Mouse (Mus musculus) forebrain, embryonic 15.5 days (tissue): ENCODE measurements around the gene Orai3. TPM values are rescaled to one million over a fixed set of nuclear protein-coding genes. Genes with fewer than 3 reads are reported as not detected.

Experiments used
- ATAC-seq: fragments of 200-750 bp; cut with Nextera tagmentation; replicated peaks from 2 replicates; pipeline ENCODE4 v1.8.0; 2017; ENCODE audit warnings: mild to moderate bottlenecking, moderate TSS enrichment, moderate library complexity
- H3K27ac ChIP-seq: fragments of 300-500 bp; sonication (generic); replicated peaks from 2 replicates; pipeline ENCODE4 v1.5.1; 2015; ENCODE audit warnings: mild to moderate bottlenecking, inconsistent platforms
- H3K27me3 ChIP-seq: fragments of 300-500 bp; sonication (generic); 2 replicates; pipeline ENCODE4 v1.6.1; 2015; ENCODE audit warnings: inconsistent platforms
- H3K36me3 ChIP-seq: fragments of 300-500 bp; sonication (generic); 2 replicates; pipeline ENCODE4 v1.6.1; 2015; ENCODE audit warnings: mild to moderate bottlenecking, inconsistent platforms
- H3K4me1 ChIP-seq: fragments of 300-500 bp; sonication (generic); 2 replicates; pipeline ENCODE4 v1.6.1; 2015; ENCODE audit warnings: inconsistent platforms
- H3K4me2 ChIP-seq: fragments of 300-500 bp; sonication (generic); replicated peaks from 2 replicates; pipeline ENCODE4 v1.6.1; 2015; ENCODE audit warnings: mild to moderate bottlenecking, inconsistent platforms
- H3K4me3 ChIP-seq: fragments of 300-500 bp; sonication (generic); 2 replicates; pipeline ENCODE4 v1.5.1; 2015; ENCODE audit warnings: mild to moderate bottlenecking, inconsistent platforms
- H3K9ac ChIP-seq: fragments of 300-500 bp; sonication (generic); replicated peaks from 2 replicates; pipeline ENCODE4 v1.6.1; 2015; ENCODE audit warnings: mild to moderate bottlenecking, inconsistent platforms
- H3K9me3 ChIP-seq: fragments of 300-500 bp; sonication (generic); 2 replicates; pipeline ENCODE4 v1.6.1; 2016; ENCODE audit warnings: inconsistent platforms
- WGBS: fragments of 180-500 bp; shearing (Covaris S2); methylation state at CpG from one replicate; pipeline ENCODE4 v1.1.7; 2015; ENCODE audit warnings: mixed read lengths; 5-methylcytosine and 5-hydroxymethylcytosine counted together
- polyA plus RNA-seq: library from polyadenylated mRNA; unstranded; fragments of >200 nt; fragmentation: Nextera tagmentation; extraction: Ambion mirVana; gene quantifications from 2 replicates; pipeline ENCODE4 v1.2.1, GENCODE M21; 2015

The Orai3 gene
- polyA plus RNA-seq, 1 experiment from 2014 or later, result 8.7 TPM

DNA sequence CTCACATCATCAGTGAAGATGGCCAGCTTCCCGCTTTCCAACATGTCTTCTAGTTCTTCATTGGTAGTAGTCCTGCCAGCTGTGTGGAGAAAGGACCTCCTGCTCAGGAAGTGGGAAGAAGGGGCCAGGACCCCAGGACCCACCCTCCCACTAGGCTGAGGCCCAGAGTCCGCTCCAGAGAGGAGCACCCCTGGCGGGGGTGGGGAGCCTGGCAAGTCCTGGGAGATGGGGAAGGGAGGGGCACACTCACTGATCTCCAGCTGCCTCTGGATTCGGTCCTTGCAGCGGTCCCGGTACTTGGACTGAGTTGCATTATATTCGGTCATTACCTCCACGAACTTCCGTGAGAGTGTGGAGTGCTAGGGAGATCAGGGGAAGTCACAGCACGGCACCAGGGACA is 41.0 kb downstream of the Orai3 start:
- peaks cover 35% of the 10 kb centered on the region for H3K36me3 ChIP-seq
- no peak overlapping the region for H3K27ac ChIP-seq
- no peak for ATAC-seq
- H3K4me3 ChIP-seq, result no peak overlapping the region
- WGBS, result 76% methylated on average over 10 of the region's 10 CpGs
- H3K9me3 ChIP-seq, result no peaks in the 10 kb centered on the region
- H3K9ac ChIP-seq, result no peak overlapping the region
- H3K4me1 ChIP-seq, result peaks cover 15% of the 10 kb centered on the region
- H3K27me3 ChIP-seq, result no peaks in the 10 kb centered on the region
- H3K4me2 ChIP-seq, result no peak overlapping the region

DNA sequence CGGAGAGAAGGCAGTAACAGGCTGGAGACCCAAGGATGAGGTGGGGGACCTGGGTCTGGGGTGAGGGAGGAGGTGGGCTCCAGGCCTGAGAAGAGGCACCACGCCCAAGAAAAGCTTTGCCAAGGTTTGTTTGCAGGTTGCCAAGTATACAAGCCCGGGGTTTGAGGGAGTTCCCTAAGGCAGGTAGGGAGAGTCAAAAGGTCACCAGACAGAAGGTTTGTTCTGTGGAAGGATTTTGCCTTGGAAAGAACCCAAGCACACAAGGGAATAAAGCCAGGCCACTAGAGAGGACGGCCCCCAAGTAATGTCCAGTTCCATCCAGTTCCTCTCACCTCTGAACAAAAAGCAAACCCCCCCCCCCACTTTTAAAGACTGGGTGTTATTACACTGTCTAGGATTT is 41.6 kb downstream of the Orai3 start:
- no peak for ATAC-seq
- Histone ChIP-seq H3K4me3 (no peak overlapping the region), H3K36me3 (peaks cover 34% of the 10 kb centered on the region), H3K27me3 (no peaks in the 10 kb centered on the region), H3K9me3 (no peaks in the 10 kb centered on the region), H3K4me1 (peaks cover 15% of the 10 kb centered on the region), H3K27ac (no peak overlapping the region), H3K4me2 (no peak overlapping the region), H3K9ac (no peak overlapping the region)
- 88% methylated on average over 4 of the region's 4 CpGs for WGBS

DNA sequence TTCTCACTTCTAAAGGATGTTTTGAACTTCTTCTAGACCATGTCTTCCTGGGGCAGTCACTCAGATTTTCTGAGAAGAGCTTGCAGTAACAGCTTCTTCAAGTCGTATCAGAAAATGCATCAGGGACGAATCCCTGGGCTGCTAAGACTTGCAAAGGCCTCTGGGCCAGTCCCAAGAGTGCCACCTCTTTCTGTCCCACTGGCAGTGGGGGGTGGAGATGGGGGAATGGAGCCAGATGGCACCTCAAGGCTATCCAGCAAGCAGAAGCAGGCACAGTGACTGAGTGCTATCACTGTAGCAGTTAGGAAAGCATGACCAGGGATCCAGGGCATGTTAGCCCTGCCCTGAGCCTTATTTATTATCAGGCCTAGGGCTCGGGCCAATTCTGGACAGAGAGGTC is 42.7 kb downstream of the Orai3 start:
- Histone ChIP-seq H3K9ac (no peak overlapping the region), H3K4me3 (no peak overlapping the region), H3K27ac (no peak overlapping the region), H3K27me3 (no peaks in the 10 kb centered on the region), H3K4me2 (no peak overlapping the region), H3K9me3 (no peaks in the 10 kb centered on the region), H3K4me1 (peaks cover 15% of the 10 kb centered on the region), H3K36me3 (peaks cover 34% of the 10 kb centered on the region)
- ATAC-seq, result no peak
- WGBS, result 90% methylated on average over 3 of the region's 3 CpGs

DNA sequence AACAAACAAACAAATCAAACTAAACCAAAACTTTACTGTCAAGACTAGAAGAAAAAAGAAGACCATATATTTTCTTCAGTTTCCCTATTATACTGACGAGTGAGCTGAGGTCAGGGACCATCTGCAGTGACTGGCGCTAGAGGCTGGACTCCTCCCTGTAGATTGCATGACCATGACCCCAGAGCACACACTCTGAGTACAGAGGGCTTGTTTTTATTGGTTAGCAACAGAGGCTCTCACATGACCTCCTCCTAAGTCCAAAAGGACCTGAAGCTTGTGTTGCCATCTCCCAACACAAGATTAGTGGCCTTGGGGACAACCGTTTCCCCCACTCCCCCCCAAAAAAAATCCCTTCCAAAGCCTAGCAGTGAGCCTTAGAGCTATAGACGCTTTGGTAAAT is 44.2 kb downstream of the Orai3 start:
- Histone ChIP-seq H3K9me3 (no peaks in the 10 kb centered on the region), H3K27me3 (no peaks in the 10 kb centered on the region), H3K4me3 (no peak overlapping the region), H3K36me3 (peaks cover 31% of the 10 kb centered on the region), H3K9ac (no peak overlapping the region), H3K4me1 (peaks cover 15% of the 10 kb centered on the region), H3K4me2 (no peak overlapping the region; the same call in 1 of the 2 replicates), H3K27ac (peak overlapping the region; percentile 72)
- ATAC-seq, result no peak
- whole genome bisulfite sequencing, result 74% methylated on average over 4 of the region's 4 CpGs

DNA sequence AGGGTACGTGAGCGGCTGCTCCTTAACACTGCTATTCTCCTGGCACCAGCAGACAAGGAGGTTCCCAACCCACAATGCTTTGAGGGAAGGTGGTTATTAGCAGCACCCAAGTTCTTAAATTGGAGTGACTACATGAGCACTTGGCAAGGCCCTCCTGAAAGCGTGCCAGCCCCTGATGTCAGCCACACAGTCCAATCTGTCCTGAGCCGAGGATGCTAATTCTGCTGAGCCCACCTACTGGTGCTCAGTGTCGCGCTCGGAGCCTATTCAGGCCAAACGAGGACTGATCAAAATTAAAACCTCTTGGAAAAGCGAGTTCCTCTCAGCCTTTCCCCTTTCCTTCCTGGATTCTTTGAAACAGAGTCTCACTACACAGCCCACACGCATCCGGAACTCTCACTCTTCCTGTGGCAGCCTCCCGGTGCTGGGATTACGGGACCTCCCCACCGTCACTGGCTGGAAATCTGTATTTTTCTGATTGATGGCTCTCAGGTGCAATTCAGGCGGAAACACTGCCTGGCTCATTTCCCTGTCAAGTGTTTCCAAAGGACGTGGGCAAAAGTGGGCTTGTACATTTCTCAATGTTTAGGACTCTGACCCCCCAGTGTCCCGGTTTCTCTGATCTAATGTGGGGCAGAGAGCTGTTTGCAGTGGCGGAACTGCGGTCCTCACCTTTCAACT is 44.8 kb downstream of the Orai3 start:
- no peaks in the 10 kb centered on the region for H3K9me3 ChIP-seq
- H3K9ac ChIP-seq, result no peak overlapping the region
- no peaks in the 10 kb centered on the region for H3K27me3 ChIP-seq
- H3K4me2 ChIP-seq, result no peak overlapping the region; the same call in 1 of the 2 replicates
- no peak overlapping the region for H3K4me3 ChIP-seq
- H3K4me1 ChIP-seq, result peaks cover 15% of the 10 kb centered on the region
- ATAC-seq, result peak; percentile 89
- peaks cover 31% of the 10 kb centered on the region for H3K36me3 ChIP-seq
- peak overlapping the region; percentile 72 for H3K27ac ChIP-seq
- 49% methylated on average over 19 of the region's 19 CpGs for WGBS

DNA sequence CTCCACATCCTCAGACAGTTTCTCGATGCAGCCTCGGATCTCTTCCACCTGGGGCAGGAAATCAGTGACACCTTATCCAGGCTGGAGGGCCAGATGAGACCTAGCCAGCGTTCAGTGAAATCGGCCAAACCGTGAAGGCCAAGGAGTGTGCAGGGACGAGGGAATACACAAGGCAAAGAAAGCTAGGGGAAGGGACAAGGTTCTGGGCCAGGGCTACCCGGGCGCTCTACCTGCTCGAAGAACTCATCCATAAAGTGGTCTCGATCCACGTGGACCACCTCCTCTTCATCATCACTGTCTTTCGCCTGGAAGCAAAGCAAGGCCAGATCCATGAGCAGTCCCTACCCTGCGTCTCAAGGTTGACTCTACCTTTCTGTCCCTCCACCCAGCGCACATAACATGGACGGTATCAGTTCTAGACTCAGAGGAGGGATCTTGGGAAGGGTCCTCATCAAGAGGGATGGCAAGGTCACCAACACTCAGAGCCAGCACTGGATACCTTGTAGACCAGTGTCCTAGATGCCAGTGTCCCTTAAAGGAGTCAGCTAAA is 45.6 kb downstream of the Orai3 start:
- Histone ChIP-seq H3K9ac (no peak overlapping the region), H3K27me3 (no peaks in the 10 kb centered on the region), H3K36me3 (peaks cover 24% of the 10 kb centered on the region), H3K4me2 (no peak overlapping the region), H3K4me1 (peaks cover 15% of the 10 kb centered on the region), H3K27ac (peak overlapping the region; percentile 72), H3K9me3 (no peaks in the 10 kb centered on the region), H3K4me3 (no peak overlapping the region)
- WGBS, result 95% methylated on average over 15 of the region's 15 CpGs
- no peak for ATAC-seq

DNA sequence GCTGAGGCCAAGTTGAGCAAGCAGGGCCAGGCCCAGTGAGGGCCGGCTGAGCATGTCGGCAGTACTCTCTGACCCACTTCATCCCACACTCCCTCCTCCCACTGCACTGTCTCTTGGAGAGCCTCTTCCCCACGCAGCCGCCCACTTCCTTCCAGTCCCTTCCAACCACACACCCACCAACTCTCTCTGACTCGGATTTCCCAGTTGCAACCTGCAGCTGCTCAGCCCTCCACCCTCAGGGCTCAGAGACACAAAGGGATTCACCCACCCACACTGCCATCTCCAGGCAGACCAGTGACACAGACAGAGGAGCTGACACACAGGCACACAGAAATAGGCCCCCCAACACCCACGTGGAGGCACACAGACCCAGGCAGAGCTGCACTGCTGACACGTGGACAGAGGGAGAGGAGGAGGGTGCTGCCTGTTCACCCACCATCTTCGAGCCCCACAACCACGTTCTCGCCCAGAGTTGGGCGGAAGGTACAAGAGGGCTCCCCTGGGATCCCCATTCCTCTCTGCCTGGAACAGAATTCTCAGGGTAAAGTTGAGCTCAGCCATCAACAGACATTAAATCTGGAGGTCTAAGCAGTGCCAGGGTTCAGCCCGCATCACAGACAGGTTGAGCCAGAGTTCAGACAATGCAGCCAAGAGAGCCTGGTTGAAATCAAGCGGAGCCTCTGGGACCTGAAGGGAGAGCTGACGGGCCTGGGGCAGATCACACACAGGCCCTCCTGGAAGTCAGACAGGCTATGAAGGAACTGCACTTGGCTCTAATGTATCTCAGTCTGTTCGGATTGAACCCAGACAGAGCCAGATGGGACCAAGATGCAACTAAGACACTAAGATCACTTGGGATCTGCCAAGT is 46.6 kb downstream of the Orai3 start:
- Histone ChIP-seq H3K4me2 (no peak overlapping the region), H3K36me3 (peaks cover 14% of the 10 kb centered on the region), H3K27ac (0 out of 2 replicates have a peak overlapping the region, but pooled peaks have one; percentile 21), H3K4me3 (no peak overlapping the region), H3K4me1 (peaks cover 15% of the 10 kb centered on the region), H3K9me3 (no peaks in the 10 kb centered on the region), H3K27me3 (no peaks in the 10 kb centered on the region), H3K9ac (no peak overlapping the region)
- no peak for ATAC-seq
- 72% methylated on average over 15 of the region's 15 CpGs for WGBS

DNA sequence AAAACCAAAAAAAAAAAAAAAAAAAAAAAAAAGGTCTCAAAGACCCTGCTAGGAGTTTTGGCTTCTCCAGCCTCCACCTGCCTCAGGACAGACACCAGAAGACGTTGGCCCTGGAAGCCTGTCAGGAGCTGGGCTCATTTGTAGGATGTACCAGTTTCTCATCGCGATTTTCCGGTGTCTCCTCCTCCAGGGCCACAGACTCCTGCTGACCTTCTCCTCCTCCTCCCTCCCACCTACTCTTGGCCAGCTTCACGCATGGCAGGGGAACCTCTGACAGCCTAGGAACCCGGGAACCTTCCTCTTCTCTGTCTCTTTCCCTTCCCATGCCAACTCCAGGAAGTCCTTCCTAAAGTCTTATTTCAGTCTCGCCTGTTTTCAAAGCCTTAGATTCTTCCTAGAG is 47.4 kb downstream of the Orai3 start:
- no peak overlapping the region for H3K27ac ChIP-seq
- H3K4me3 ChIP-seq, result no peak overlapping the region
- ATAC-seq, result no peak
- no peak overlapping the region for H3K4me2 ChIP-seq
- peaks cover 15% of the 10 kb centered on the region for H3K4me1 ChIP-seq
- no peaks in the 10 kb centered on the region for H3K27me3 ChIP-seq
- no peak overlapping the region for H3K9ac ChIP-seq
- 83% methylated on average over 7 of the region's 7 CpGs for WGBS
- H3K36me3 ChIP-seq, result peaks cover 13% of the 10 kb centered on the region
- H3K9me3 ChIP-seq, result no peaks in the 10 kb centered on the region

DNA sequence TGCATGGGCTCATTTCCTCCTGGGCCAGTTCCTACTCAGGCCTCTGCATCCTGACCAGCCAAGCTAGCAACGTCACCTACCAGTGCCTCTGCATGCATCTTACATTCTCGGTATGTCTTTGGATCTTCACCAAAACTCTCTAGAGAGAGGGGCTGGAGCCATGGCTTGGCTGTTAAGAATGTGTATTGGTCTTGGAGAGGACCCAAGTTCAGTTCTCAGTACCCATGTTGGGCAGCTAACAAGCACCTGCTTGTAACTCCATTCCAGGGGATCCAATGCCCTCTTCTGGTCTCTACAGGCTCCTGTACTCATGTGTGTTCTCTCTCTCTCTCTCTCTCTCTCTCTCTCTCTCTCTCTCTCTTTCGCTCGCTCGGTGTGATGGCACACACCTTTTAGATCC is 48.2 kb downstream of the Orai3 start:
- Histone ChIP-seq H3K36me3 (peaks cover 7% of the 10 kb centered on the region), H3K9ac (no peak overlapping the region), H3K4me3 (no peak overlapping the region), H3K4me1 (peaks cover 21% of the 10 kb centered on the region), H3K27me3 (no peaks in the 10 kb centered on the region), H3K9me3 (no peaks in the 10 kb centered on the region), H3K27ac (no peak overlapping the region), H3K4me2 (no peak overlapping the region)
- ATAC-seq, result no peak
- WGBS, result 81% methylated on average over 5 of the region's 5 CpGs

DNA sequence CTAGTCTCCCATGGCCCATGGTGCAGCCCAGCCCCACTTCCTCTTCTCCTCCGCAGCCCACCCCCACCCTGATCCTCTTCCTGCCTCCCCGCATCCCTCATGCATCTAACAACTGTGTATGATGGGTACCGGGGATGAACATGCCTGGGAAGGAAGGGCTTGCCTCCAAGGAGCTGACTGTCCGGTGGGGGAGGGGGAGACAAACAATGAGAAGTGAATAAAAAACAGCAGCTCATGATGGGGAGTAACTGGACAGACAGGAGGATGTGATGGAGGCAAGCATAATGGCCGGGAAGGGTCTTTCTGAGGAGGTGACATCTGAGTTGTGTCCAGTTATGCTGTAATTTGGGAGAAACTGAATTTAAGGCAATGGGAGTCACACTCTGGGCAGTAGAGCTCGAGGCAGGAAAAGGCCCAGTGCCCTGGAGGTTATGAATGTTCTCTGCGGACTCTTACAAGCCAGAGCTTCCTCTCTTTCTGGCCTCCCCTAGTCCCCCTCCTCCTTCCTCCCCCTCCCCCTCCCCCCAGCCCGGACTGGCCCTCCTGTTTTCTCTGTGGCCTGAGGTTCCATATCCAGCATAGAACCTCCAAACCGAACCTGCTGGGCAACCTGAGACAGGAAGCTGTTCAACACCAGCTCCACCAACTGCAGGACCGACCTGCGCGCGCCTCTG is 51.4 kb downstream of the Orai3 start:
- Histone ChIP-seq H3K4me2 (no peak overlapping the region), H3K27ac (no peak overlapping the region), H3K27me3 (no peaks in the 10 kb centered on the region), H3K4me1 (peaks cover 24% of the 10 kb centered on the region), H3K4me3 (no peak overlapping the region), H3K36me3 (no peaks in the 10 kb centered on the region), H3K9me3 (no peaks in the 10 kb centered on the region), H3K9ac (no peak overlapping the region)
- ATAC-seq, result no peak
- WGBS, result 78% methylated on average over 13 of the region's 13 CpGs

DNA sequence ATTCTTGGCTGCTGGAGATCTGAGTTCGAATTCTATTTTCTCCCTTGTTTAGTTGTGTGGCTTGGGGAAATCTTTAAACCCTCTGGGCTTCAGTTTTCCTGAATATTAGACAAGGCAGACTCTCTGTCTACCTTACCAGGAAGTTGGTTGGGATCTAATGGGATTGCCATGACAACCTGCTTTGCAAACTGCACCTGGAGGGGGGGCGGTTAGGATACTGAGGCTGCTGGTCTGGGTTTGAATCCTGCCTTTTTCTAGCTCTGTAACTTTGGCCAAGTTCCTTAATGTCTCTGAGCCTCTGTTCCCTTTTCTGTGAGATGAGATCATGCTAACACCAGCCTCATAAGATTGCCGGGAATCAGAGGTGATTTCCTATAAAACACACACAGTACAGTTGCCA is 52.9 kb downstream of the Orai3 start:
- Histone ChIP-seq H3K27ac (no peak overlapping the region), H3K4me2 (no peak overlapping the region), H3K9me3 (no peaks in the 10 kb centered on the region), H3K27me3 (no peaks in the 10 kb centered on the region), H3K9ac (no peak overlapping the region), H3K4me1 (peaks cover 24% of the 10 kb centered on the region), H3K4me3 (no peak overlapping the region), H3K36me3 (no peaks in the 10 kb centered on the region)
- 92% methylated on average over 3 of the region's 3 CpGs for WGBS
- ATAC-seq, result no peak
